Mouse (Mus musculus) embryonic facial prominence, embryonic 11.5 days (tissue): ENCODE data around the gene Rplp1. TPM values are rescaled to one million over a fixed set of nuclear protein-coding genes. Genes with fewer than 3 reads are reported as not detected.

Experiments
- ATAC-seq: fragments of 200-750 bp; cut with Nextera tagmentation; replicated peaks from 2 replicates; pipeline ENCODE4 v1.8.0; 2017; ENCODE audit warnings: low read depth; ENCODE audit not compliant: insufficient number of reproducible peaks, low FRiP score, low TSS enrichment
- DNase-seq: peaks from one replicate; pipeline ENCODE4 v3.0.0-alpha.2; 2015; ENCODE audit warnings: low spot score
- H3K27ac ChIP-seq: fragments of 300-500 bp; sonication (generic); replicated peaks from 2 replicates; pipeline ENCODE4 v1.5.1; 2014; ENCODE audit warnings: mild to moderate bottlenecking, low read depth, low read length, control low read depth
- H3K27me3 ChIP-seq: fragments of 300-500 bp; sonication (generic); 2 replicates; pipeline ENCODE4 v1.6.1; 2014; ENCODE audit warnings: mild to moderate bottlenecking, low read length, moderate library complexity, mixed read lengths; ENCODE audit not compliant: control insufficient read depth, insufficient read depth
- H3K36me3 ChIP-seq: fragments of 300-500 bp; sonication (generic); replicated peaks from 2 replicates; pipeline ENCODE4 v1.6.1; 2014; ENCODE audit warnings: low read depth, mild to moderate bottlenecking, low read length, moderate library complexity, mixed read lengths; ENCODE audit not compliant: control insufficient read depth, insufficient read depth
- H3K4me1 ChIP-seq: fragments of 300-500 bp; sonication (generic); 2 replicates; pipeline ENCODE4 v1.6.1; 2014; ENCODE audit warnings: low read length, mixed read lengths; ENCODE audit not compliant: control insufficient read depth, insufficient read depth
- H3K4me2 ChIP-seq: fragments of 300-500 bp; sonication (generic); 2 replicates; pipeline ENCODE4 v1.6.1; 2014; ENCODE audit warnings: low read depth, mild to moderate bottlenecking, control low read depth, low read length, moderate library complexity
- H3K4me3 ChIP-seq: fragments of 300-500 bp; sonication (generic); 2 replicates; pipeline ENCODE4 v1.5.1; 2014; ENCODE audit warnings: low read depth, low read length, control low read depth
- H3K9ac ChIP-seq: fragments of 300-500 bp; sonication (generic); replicated peaks from 2 replicates; pipeline ENCODE4 v1.6.1; 2014; ENCODE audit warnings: mild to moderate bottlenecking, control low read depth, low read length
- H3K9me3 ChIP-seq: fragments of 300-500 bp; sonication (generic); replicated peaks from 2 replicates; pipeline ENCODE4 v1.6.1; 2016; ENCODE audit warnings: mild to moderate bottlenecking, low read length, inconsistent platforms, mixed read lengths; ENCODE audit not compliant: control insufficient read depth
- WGBS: fragments of 180-500 bp; shearing (Covaris S2); extraction: QIAGEN DNeasy Blood & Tissue Kit; methylation state at CpG from one replicate; pipeline ENCODE4 v1.1.7; 2014; 5-methylcytosine and 5-hydroxymethylcytosine counted together
- polyA plus RNA-seq: library from polyadenylated mRNA; unstranded; fragments of >200 nt; fragmentation: Nextera tagmentation; extraction: Ambion mirVana; gene quantifications from 2 replicates; pipeline ENCODE4 v1.2.1, GENCODE M21; 2014

Rplp1 gene
- polyA plus RNA-seq, 1 experiment from 2014 or later = 1,072 TPM

DNA sequence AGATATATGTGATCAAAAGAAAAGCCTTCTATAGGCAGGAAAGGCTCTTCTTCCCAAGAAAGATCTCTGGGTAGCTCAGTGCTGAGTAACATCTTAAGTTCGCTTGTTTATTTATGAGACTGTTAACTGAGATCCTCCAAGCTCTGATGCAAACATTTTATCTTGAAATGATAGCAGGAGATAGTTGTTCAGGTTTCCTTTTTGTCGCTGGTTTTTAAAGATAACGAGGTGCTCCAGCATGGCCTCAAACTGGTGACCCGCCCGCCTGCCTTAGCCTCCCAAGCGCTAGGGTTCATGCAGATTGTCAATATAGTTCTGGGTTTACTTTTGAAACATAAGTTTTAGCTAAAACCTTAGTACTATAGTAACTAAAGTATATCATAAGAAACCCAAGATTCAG is 6.0 kb upstream of the Rplp1 start:
- ATAC-seq (no peak), DNase-seq (no peak)
- WGBS = 95% methylated on average over 6 of the region's 6 CpGs
- H3K9ac ChIP-seq = no peak overlapping the region
- H3K4me3 ChIP-seq = no peak overlapping the region
- H3K36me3 ChIP-seq = peaks cover 5% of the 10 kb centered on the region
- H3K27me3 ChIP-seq = no peaks in the 10 kb centered on the region
- H3K9me3 ChIP-seq = no peaks in the 10 kb centered on the region
- no peak overlapping the region for H3K27ac ChIP-seq
- no peaks in the 10 kb centered on the region for H3K4me1 ChIP-seq
- H3K4me2 ChIP-seq = no peak overlapping the region

GRCm38 (mm10) chr9:61919464-61919863 is 5.1 kb upstream of the Rplp1 start:
- no peak overlapping the region for H3K4me2 ChIP-seq
- peaks cover 5% of the 10 kb centered on the region for H3K36me3 ChIP-seq
- H3K27ac ChIP-seq = no peak overlapping the region
- H3K9me3 ChIP-seq = no peaks in the 10 kb centered on the region
- ATAC-seq (no peak), DNase-seq (no peak)
- H3K9ac ChIP-seq = no peak overlapping the region
- H3K4me1 ChIP-seq = no peaks in the 10 kb centered on the region
- H3K4me3 ChIP-seq = no peak overlapping the region
- H3K27me3 ChIP-seq = no peaks in the 10 kb centered on the region
- whole genome bisulfite sequencing = 90% methylated on average over 5 of the region's 5 CpGs

GRCm38 (mm10) chr9:61917436-61917835 is 3.1 kb upstream of the Rplp1 start:
- Histone ChIP-seq H3K36me3 (peaks cover 5% of the 10 kb centered on the region), H3K9me3 (no peaks in the 10 kb centered on the region), H3K9ac (no peak overlapping the region), H3K27me3 (no peaks in the 10 kb centered on the region), H3K27ac (no peak overlapping the region), H3K4me2 (no peak overlapping the region), H3K4me1 (no peaks in the 10 kb centered on the region), H3K4me3 (no peak overlapping the region)
- WGBS = 89% methylated on average over 6 of the region's 6 CpGs
- DNase-seq (no peak), ATAC-seq (no peak)

DNA sequence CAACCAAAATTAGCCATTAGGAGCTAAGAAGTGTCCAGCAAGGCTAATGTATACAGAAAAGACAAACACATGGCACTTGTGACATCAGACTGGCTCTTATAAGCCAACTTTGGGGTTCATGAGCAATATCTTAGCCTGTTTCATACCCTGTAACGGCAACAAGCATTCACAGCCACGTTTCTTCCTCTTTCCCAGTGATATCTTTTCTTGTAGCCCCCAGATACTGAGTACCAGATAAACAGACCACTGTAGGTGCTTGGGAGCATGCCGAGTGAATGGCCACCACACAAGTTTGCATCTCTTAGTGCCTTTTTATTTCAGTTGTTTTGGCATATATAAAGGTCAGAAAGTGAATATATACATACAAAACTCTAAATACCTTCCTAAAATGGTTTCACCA is 2.6 kb upstream of the Rplp1 start:
- DNase-seq (no peak), ATAC-seq (no peak)
- H3K27me3 ChIP-seq = no peaks in the 10 kb centered on the region
- H3K36me3 ChIP-seq = peaks cover 5% of the 10 kb centered on the region
- no peak overlapping the region for H3K9ac ChIP-seq
- no peak overlapping the region for H3K27ac ChIP-seq
- no peaks in the 10 kb centered on the region for H3K9me3 ChIP-seq
- no peak overlapping the region for H3K4me3 ChIP-seq
- 88% methylated on average over 3 of the region's 3 CpGs for WGBS
- no peaks in the 10 kb centered on the region for H3K4me1 ChIP-seq
- no peak overlapping the region for H3K4me2 ChIP-seq

DNA sequence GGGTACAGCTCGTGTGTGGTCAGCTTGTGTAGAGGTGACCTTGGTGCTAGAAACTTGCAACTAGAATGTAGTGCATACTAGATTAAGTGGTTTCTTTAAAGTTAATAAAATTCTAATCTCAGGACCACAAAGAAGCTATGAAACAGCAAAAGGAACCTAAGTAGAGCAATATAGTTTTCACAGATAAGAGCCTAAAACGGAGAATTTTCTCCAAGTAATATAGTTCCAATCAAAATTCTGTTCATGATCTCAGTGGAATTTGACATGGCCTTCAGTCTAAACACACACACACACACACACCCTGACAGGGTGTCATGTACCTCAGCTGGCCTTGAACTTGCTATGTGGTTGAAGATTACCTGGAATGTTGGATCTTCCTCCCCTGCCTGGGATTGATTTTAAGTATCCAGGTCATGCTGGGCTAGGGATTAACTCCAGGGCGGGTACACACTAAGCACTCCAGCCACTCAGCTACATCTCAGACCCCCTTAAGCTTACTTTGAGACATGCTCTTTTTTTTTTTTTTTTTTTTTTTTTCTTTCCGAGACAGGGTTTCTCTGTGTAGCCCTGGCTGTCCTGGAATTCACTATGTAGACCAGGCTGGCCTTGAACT is 1.2 kb upstream of the Rplp1 start:
- no peak for ATAC-seq
- Histone ChIP-seq H3K9ac (peak overlapping the region; percentile 57), H3K4me3 (peak overlapping the region; percentile 90), H3K4me2 (peak overlapping the region; percentile 67), H3K27ac (no peak overlapping the region), H3K27me3 (no peaks in the 10 kb centered on the region), H3K36me3 (peaks cover 3% of the 10 kb centered on the region), H3K9me3 (no peaks in the 10 kb centered on the region), H3K4me1 (no peaks in the 10 kb centered on the region)
- WGBS = 45% methylated on average over 4 of the region's 4 CpGs
- DNase-seq = no peak

DNA sequence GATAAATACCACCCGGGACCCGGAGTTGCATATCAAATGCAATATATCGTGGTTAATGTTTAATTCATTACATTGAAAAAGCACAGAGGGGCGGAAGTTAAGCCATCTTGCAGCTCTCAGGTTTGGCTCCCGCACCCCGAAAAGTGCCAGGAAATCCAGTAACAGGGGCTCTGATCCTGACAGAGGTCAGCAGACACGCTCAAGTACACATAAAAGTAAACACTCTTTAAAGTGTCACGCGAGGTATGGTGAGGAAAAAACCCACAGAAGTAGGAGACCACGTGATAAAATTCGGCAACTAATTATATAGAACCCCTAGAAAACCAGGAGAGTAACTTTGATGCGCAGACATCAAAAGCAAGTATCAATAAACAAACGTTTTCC is 567 bp upstream of the Rplp1 start:
- H3K4me2 ChIP-seq = peak overlapping the region; percentile 67
- H3K9me3 ChIP-seq = no peaks in the 10 kb centered on the region
- 5% methylated on average over 13 of the region's 13 CpGs for WGBS
- peak overlapping the region; percentile 57 for H3K9ac ChIP-seq
- ATAC-seq = no peak
- DNase-seq = no peak
- H3K27ac ChIP-seq = peak overlapping the region; percentile 71
- peaks cover 3% of the 10 kb centered on the region for H3K36me3 ChIP-seq
- H3K4me1 ChIP-seq = no peaks in the 10 kb centered on the region
- no peaks in the 10 kb centered on the region for H3K27me3 ChIP-seq
- H3K4me3 ChIP-seq = peak overlapping the region; percentile 90

DNA sequence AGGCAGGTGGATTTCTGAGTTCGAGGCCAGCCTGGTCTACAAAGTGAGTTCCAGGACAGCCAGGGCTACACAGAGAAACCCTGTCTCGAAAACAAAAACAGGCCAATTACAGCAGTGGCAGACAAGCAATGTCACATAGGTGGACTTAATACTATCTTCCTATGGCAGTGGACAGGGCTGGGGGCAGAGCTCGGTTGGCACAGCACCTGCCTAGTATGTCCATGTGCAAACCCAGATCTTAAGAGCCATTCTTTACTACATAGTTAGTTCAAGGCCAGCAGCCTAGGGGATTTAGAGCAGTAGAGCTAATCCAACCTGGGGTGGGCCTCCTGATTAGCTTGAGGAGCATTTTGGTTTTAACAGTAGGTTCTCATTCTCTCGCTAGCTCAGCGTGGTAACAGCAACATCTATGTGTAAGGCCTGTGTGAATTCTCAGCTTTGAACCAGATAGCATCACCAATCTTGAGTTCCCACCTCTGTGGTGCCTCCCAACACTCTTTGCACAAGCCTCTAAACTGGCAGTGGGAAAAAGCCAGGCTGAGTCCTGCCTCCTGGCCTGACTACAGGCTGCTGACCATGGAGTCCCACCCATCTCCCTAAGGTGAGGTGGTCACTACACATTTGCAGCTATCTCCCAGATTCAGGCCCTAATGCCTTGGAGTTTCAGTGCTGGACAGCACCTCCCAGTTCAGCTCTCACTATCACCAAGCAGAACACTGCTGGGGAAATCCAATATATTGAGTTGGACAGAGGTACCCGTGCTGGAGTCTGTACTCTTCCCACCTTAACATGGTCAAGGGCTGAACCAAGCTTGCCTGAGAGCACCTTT is 2.8 kb downstream of the Rplp1 start:
- Histone ChIP-seq H3K27me3 (no peaks in the 10 kb centered on the region), H3K4me3 (no peak overlapping the region), H3K9ac (no peak overlapping the region), H3K36me3 (no peaks in the 10 kb centered on the region; the same call in 1 of the 2 replicates), H3K4me2 (no peak overlapping the region), H3K4me1 (no peaks in the 10 kb centered on the region), H3K27ac (no peak overlapping the region), H3K9me3 (no peaks in the 10 kb centered on the region)
- ATAC-seq (no peak), DNase-seq (no peak)
- 46% methylated on average over 6 of the region's 6 CpGs for WGBS

DNA sequence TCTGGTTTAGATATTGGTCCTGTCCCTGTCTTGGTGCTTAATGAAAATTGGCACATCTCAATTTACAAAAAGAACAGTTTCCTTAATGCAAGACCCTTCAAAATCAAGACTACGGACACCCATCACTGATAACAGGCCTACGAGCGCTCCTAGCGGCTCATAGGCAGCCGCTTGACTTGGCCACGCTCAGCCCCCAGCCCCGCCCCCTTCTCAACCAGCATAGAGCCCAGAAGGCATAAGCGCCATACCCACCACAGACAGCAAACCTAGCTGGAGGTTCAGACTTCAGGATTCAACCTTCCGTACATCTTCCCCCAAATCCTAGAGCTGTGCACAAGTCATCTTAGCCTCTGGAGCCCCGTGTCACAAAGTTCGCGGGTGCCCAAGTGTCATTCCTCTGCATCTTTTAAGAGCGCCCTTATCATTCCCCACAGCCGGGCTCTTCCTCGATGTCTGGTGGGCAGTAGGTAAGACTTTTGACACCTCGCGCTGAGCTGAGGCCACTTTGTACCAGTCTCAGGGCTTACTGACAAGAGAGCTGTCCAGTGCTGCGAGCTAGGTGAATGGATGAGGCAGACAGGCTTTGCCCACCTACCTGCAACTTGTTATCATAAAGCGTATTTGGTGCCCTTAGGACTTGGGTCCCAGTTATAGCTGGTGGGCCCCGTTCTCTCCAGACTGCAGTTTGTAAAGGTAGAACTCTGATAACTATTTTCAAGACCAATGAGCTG is 3.7 kb downstream of the Rplp1 start:
- Histone ChIP-seq H3K27me3 (no peaks in the 10 kb centered on the region), H3K9ac (no peak overlapping the region), H3K4me1 (no peaks in the 10 kb centered on the region), H3K36me3 (no peaks in the 10 kb centered on the region), H3K4me3 (no peak overlapping the region), H3K4me2 (no peak overlapping the region), H3K27ac (no peak overlapping the region), H3K9me3 (no peaks in the 10 kb centered on the region)
- peak; percentile 56 for DNase-seq
- no peak for ATAC-seq
- 42% methylated on average over 20 of the region's 20 CpGs for WGBS
